Mouse (Mus musculus) lung, embryonic 16.5 days (tissue): ENCODE data around the gene Gm498. TPM values are rescaled to one million over a fixed set of nuclear protein-coding genes. Genes with fewer than 3 reads are reported as not detected.

Source experiments
- ATAC-seq: fragments of 200-750 bp; cut with Nextera tagmentation; 2 replicates; pipeline ENCODE4 v1.8.0; 2017; ENCODE audit warnings: low read depth, mild to moderate bottlenecking, moderate library complexity
- H3K27ac ChIP-seq: fragments of 300-500 bp; sonication (generic); 2 replicates; pipeline ENCODE4 v1.5.1; 2014; ENCODE audit warnings: mild to moderate bottlenecking, control low read depth, low read length
- H3K27me3 ChIP-seq: fragments of 300-500 bp; sonication (generic); 2 replicates; pipeline ENCODE4 v1.6.1; 2014; ENCODE audit warnings: low read depth, low read length, mixed read lengths; ENCODE audit not compliant: control insufficient read depth, insufficient read depth
- H3K36me3 ChIP-seq: fragments of 300-500 bp; sonication (generic); 2 replicates; pipeline ENCODE4 v1.6.1; 2014; ENCODE audit warnings: low read length; ENCODE audit not compliant: control insufficient read depth, insufficient read depth
- H3K4me1 ChIP-seq: fragments of 300-500 bp; sonication (generic); replicated peaks from 2 replicates; pipeline ENCODE4 v1.6.1; 2014; ENCODE audit warnings: low read length, mixed read lengths; ENCODE audit not compliant: control insufficient read depth, insufficient read depth
- H3K4me2 ChIP-seq: fragments of 300-500 bp; sonication (generic); 2 replicates; pipeline ENCODE4 v1.6.1; 2014; ENCODE audit warnings: low read depth, low read length, control low read depth
- H3K4me3 ChIP-seq: fragments of 300-500 bp; sonication (generic); 2 replicates; pipeline ENCODE4 v1.5.1; 2014; ENCODE audit warnings: mild to moderate bottlenecking, low read length, control low read depth
- H3K9ac ChIP-seq: fragments of 300-500 bp; sonication (generic); 2 replicates; pipeline ENCODE4 v1.6.1; 2014; ENCODE audit warnings: low read length, control low read depth
- H3K9me3 ChIP-seq: fragments of 300-500 bp; sonication (generic); 2 replicates; pipeline ENCODE4 v1.6.1; 2016; ENCODE audit warnings: low read length; ENCODE audit not compliant: control insufficient read depth
- WGBS: fragments of 180-500 bp; shearing (Covaris S2); extraction: QIAGEN DNeasy Blood & Tissue Kit; methylation state at CpG from one replicate; pipeline ENCODE4 v1.1.7; 2014; 5-methylcytosine and 5-hydroxymethylcytosine counted together
- polyA plus RNA-seq: library from polyadenylated mRNA; unstranded; fragments of >200 nt; fragmentation: Nextera tagmentation; extraction: Ambion mirVana; gene quantifications from 2 replicates; pipeline ENCODE4 v1.2.1, GENCODE M21; 2015

Gene Gm498
- polyA plus RNA-seq = not detected in 2 replicates

DNA sequence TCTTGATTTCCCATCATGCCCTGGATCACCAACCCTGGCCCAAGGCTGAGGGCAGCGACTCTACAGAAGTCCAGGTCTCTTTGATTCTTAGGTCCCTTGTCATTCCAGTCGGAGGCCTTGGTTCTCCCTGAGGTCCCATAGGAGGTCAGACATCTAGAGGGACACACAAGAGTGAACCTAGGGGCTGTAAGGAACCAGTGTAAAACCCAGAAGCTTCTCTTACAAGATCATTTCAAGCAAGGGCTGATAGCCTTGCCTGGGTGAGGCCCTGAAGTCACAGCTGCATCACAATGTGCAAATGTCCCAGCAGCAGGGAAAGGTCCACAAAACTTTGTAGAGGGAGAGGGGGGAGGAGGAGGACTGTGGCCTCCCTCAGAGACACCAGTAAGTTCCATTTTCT is at the start of gene Gm498:
Gene Gm498, plus strand, starts transcription at position 301 of the 400 bp plus-strand sequence.
- no peaks in the 10 kb centered on the region for H3K4me1 ChIP-seq
- no peak within 1 kb of the TSS for H3K4me3 ChIP-seq
- H3K27ac ChIP-seq = no peak within 1 kb of the TSS
- 82% methylated on average over 2 of the region's 2 CpGs for WGBS
- no peak for ATAC-seq
- no peak within 1 kb of the TSS for H3K9ac ChIP-seq
- H3K36me3 ChIP-seq = no peaks in the 10 kb centered on the region
- no peak within 1 kb of the TSS for H3K4me2 ChIP-seq
- no peaks in the 10 kb centered on the region for H3K27me3 ChIP-seq
- H3K9me3 ChIP-seq = no peaks in the 10 kb centered on the region

DNA sequence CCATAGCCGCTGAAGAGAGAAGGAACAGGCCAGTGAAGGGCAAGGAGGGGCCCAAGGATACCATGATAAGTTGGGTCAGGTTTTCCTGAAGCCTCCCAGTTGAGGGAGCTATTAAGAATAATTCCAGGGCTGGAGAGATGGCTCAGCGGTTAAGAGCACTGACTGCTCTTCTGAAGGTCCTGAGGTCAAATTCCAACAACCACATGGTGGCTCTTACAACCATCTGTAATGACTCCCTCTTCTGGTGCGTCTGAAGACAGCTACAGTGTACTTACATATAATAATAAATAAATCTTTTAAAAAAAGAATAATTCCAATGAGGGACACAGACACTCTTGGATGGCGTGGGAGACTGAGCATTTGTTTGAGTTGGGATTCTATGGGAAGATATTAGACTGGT is 47.4 kb upstream of the Gm498 start:
- no peak overlapping the region for H3K9ac ChIP-seq
- H3K36me3 ChIP-seq = peaks cover 18% of the 10 kb centered on the region
- H3K4me2 ChIP-seq = no peak overlapping the region
- no peaks in the 10 kb centered on the region for H3K9me3 ChIP-seq
- 71% methylated on average over 4 of the region's 4 CpGs for WGBS
- ATAC-seq = no peak
- H3K27me3 ChIP-seq = no peaks in the 10 kb centered on the region
- no peak overlapping the region for H3K4me3 ChIP-seq
- peaks cover 9% of the 10 kb centered on the region for H3K4me1 ChIP-seq
- no peak overlapping the region for H3K27ac ChIP-seq

DNA sequence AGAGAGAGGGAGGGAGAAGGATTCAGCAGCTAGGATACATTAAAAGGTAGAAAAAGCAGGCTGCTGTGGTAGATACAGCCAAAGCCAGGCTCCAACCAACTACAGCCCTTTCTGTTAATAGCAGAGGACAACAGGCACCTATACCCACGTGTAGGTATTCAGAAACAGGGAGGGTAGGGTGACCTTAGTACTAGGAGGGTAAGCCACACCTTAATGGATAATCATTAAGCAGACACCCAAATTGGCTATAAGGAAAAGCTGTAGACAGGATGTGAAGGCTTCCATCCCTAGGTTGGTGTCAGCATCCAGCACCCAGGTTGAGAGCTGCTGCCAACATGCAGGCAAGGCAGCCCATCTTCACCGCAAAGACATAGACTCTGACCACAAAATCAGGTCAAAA is 45.4 kb upstream of the Gm498 start:
- no peak overlapping the region for H3K4me2 ChIP-seq
- H3K4me3 ChIP-seq = no peak overlapping the region
- no peaks in the 10 kb centered on the region for H3K27me3 ChIP-seq
- H3K4me1 ChIP-seq = peaks cover 9% of the 10 kb centered on the region
- ATAC-seq = no peak
- no peaks in the 10 kb centered on the region for H3K9me3 ChIP-seq
- WGBS = 79% methylated on average over 2 of the region's 2 CpGs
- no peak overlapping the region for H3K27ac ChIP-seq
- peaks cover 8% of the 10 kb centered on the region for H3K36me3 ChIP-seq
- H3K9ac ChIP-seq = no peak overlapping the region

DNA sequence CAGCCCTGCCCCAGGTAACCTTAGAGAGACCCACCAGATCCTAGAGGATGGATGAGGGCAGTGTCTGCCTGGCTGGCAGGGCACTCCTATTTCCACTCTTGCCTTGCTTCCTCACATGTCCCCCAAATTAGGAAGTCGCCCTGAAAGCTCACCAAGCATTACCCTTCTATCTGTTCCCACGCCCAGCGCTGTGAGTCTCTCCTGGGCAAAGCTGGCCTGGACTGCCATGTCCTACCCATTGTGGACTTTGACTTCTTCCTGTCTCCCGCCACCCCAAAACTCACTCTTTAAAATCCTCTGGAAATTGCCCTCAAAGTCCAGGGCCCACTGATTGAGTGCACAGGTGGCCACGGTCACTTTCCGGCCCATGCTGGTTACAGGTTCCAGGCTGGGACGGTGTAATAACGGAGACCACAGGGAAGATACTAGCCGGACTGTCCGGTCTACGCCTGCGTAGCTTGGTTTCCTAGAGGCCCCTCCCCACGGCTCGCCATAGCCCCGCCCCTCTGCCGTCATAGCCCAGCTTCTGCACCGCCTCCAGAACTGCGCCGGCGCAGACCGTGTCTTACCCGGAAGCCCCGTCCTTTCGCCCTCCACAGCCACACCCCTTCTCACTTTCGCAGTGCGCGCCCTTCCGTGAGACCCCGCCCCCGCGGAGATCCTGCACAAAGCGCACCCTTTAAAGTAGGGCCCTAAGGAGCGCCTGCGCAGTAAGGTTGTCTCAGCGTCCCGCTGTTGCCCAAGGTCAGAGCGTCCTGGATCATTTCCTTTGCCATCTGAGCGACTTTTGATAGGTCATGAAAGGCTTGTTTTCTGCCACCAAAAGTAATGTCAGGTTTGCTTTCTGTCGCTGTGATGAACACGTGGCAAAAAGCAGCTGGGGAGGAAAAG is 44.0 kb upstream of the Gm498 start, which contains the start of the genes Nadsyn1 and Dhcr7:
Gene Nadsyn1, minus strand, starts transcription at position 475 of the 891 bp plus-strand sequence.
Gene Dhcr7, plus strand, starts transcription at position 771 of the 891 bp plus-strand sequence.
- ATAC-seq = peak; percentile 99
- Histone ChIP-seq H3K27me3 (no peaks in the 10 kb centered on the region), H3K4me1 (peaks cover 9% of the 10 kb centered on the region), H3K4me2 (peak within 1 kb of the TSS; percentile 64), H3K9me3 (no peaks in the 10 kb centered on the region), H3K36me3 (peaks cover 6% of the 10 kb centered on the region), H3K27ac (peak within 1 kb of the TSS; percentile 68), H3K9ac (peak within 1 kb of the TSS; percentile 86), H3K4me3 (peak within 1 kb of the TSS; percentile 82)
- WGBS = under 1% methylated on average over 40 of the region's 40 CpGs

DNA sequence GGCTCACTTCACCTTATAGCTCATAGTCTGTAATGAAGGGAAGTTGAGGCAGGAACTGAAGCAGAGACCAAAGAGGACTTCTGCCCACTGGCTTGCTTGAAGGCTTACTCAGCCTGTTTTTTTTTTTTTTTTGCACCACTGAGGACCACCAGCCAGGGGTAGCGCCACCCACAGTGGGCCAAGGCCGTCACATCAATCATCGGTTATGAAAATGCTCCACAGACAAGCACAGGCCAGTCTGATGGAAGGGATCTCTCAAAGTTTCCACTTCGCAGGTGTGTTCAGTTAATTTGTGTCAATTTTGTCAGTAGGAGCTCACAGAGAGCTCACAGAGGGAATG is 43.4 kb upstream of the Gm498 start:
- peak overlapping the region; percentile 47 for H3K4me3 ChIP-seq
- no peaks in the 10 kb centered on the region for H3K9me3 ChIP-seq
- ATAC-seq = no peak
- peak overlapping the region; percentile 68 for H3K27ac ChIP-seq
- WGBS = 75% methylated on average over 4 of the region's 4 CpGs
- peaks cover 9% of the 10 kb centered on the region for H3K4me1 ChIP-seq
- peaks cover 4% of the 10 kb centered on the region for H3K36me3 ChIP-seq
- H3K27me3 ChIP-seq = no peaks in the 10 kb centered on the region
- peak overlapping the region; percentile 66 for H3K9ac ChIP-seq
- peak overlapping the region; percentile 64 for H3K4me2 ChIP-seq

DNA sequence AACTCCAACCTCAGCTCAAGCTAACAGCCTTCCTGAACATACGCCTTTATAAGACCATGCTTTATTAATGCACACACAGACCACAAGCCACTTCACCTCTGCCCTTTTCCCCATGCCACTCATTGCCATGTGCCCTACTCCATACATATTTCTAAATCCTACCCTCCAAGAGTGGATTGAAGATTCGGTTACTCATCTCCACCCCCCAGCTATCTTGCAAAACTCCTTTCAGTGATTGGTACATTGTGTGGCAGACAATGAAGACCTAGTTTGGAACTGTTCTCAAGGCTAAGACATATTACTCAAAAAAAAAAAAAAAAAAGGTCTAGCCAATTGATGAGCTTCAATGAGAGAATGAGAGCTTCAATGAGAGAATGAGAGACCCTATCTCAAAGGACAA is 39.7 kb upstream of the Gm498 start:
- WGBS = 77% methylated on average over 2 of the region's 2 CpGs

DNA sequence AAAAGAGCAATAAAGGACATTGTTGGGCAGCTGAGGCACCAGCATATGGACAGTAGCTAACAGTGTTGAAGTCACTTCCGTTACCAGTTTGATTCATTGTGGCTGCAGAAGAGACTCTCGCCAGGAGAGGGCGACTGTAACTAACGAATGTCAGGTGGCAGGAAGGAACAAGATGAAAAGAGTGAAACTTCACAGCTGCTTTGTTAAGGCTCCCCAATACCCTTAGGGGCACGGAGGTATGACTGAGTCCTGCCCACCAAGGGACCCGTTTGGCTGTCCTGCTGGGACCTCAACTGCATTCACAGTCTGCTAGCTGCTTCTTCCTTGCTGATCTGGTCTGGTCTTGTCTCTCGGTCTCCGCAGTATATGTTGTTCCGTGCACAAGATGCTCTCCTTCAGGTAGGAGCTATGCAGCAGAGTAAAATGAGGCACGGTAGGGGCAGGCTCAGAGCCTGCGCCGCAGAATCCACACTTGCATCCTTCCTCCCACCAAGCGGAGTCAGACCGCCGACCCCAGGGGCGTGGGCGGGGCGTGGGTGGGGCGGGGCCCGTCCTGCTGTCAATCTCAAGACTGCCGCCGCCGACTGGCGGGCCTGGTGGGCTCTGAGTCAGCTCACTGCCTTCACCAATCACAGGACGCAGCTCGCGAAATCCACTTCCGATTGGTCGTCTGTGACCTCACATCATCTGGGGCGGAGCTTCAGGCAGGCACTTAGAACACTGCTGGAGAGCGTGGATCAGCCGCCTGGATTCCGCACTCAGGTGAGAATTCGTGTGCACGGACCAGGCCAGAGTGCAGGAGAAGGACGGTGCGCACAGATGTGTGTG is 36.9 kb upstream of the Gm498 start:
- peak overlapping the region; percentile 84 for H3K4me3 ChIP-seq
- H3K9ac ChIP-seq = peak overlapping the region; percentile 79
- H3K36me3 ChIP-seq = no peaks in the 10 kb centered on the region
- H3K27me3 ChIP-seq = no peaks in the 10 kb centered on the region
- H3K9me3 ChIP-seq = no peaks in the 10 kb centered on the region
- peak overlapping the region; percentile 93 for H3K4me2 ChIP-seq
- H3K4me1 ChIP-seq = peaks cover 9% of the 10 kb centered on the region
- peak overlapping the region; percentile 96 for H3K27ac ChIP-seq
- ATAC-seq = peak; percentile 98
- under 1% methylated on average over 37 of the region's 37 CpGs for WGBS

More for the DNA sequence above, 39.7 kb upstream of the Gm498 start:
- no peak overlapping the region for H3K4me3 ChIP-seq
- no peak for ATAC-seq
- no peak overlapping the region for H3K4me2 ChIP-seq
- H3K4me1 ChIP-seq = peaks cover 15% of the 10 kb centered on the region
- no peaks in the 10 kb centered on the region for H3K9me3 ChIP-seq
- no peak overlapping the region for H3K27ac ChIP-seq
- no peaks in the 10 kb centered on the region for H3K27me3 ChIP-seq
- H3K36me3 ChIP-seq = no peaks in the 10 kb centered on the region
- H3K9ac ChIP-seq = no peak overlapping the region

DNA sequence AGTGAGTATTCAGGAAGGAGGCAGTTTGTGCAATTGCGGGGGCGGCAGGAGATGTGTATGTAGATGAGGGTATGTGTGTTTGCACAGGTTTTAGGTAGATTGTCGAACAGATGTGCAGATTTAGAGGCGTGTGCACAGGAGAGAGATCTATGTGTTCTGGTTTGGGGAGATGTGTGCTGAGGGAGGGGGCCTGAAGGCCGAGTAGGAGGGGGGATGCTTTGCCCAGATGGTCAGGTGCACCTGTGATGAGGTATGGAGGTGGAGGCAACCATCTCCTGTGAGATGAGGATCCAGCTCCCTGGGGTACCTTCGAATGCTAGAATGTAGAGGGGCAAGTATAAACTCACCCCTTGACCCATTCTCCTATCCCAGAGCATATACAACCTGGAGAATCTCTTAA is 36.2 kb upstream of the Gm498 start:
- peak overlapping the region; percentile 79 for H3K9ac ChIP-seq
- H3K36me3 ChIP-seq = no peaks in the 10 kb centered on the region
- ATAC-seq = no peak
- H3K9me3 ChIP-seq = no peaks in the 10 kb centered on the region
- peak overlapping the region; percentile 84 for H3K4me3 ChIP-seq
- peak overlapping the region; percentile 93 for H3K4me2 ChIP-seq
- peaks cover 9% of the 10 kb centered on the region for H3K4me1 ChIP-seq
- H3K27ac ChIP-seq = peak overlapping the region; percentile 46
- H3K27me3 ChIP-seq = no peaks in the 10 kb centered on the region
- WGBS = 2% methylated on average over 6 of the region's 6 CpGs

DNA sequence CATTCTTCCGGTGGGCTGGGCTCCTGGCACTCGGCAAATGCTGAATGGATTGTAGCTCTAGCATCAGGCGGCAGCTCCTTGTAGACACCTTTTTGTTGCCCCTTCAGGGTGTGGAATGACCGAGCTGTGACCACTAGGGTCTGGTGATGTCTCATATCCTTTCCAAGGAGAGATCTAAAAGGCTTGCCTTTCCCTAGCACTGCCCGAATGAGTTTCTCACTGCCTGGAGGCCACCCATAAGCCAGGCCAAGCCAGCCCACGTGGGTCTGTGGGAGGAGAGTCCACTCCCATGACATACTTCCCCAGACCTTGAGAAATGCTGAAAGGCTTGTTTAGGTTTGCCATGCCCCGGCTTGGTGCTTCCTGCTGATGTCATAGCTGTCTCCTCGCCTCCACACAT is 34.4 kb upstream of the Gm498 start:
- peaks cover 9% of the 10 kb centered on the region for H3K4me1 ChIP-seq
- no peak overlapping the region for H3K4me2 ChIP-seq
- H3K9me3 ChIP-seq = no peaks in the 10 kb centered on the region
- WGBS = 72% methylated on average over 8 of the region's 8 CpGs
- no peaks in the 10 kb centered on the region for H3K36me3 ChIP-seq
- no peak for ATAC-seq
- H3K9ac ChIP-seq = no peak overlapping the region
- no peak overlapping the region for H3K4me3 ChIP-seq
- no peak overlapping the region for H3K27ac ChIP-seq
- no peaks in the 10 kb centered on the region for H3K27me3 ChIP-seq
